Mouse (Mus musculus): ENCODE measurements at regions not wholly inside any gene's neighbourhood (a gene's known extent, or its start where the extent isn't known, plus 50 kb on each side); places are given as distances from the start of the nearest gene placed in this dataset.
A peak's percentile ranks its signal among the peaks of the same experiment; 100 is the strongest.

- no peak for ATAC-seq (ENCODE audit: low FRiP score, low read depth)
- no peak for DNase-seq (ENCODE audit: low spot score)
- no peak overlapping the region for H3K4me2 ChIP-seq (replicated peaks; ENCODE audit: low read depth, low read length, severe bottlenecking)
- no peak for TF ChIP-seq POLR2A (IDR thresholded peaks at IDR 0.05; ENCODE audit: borderline replicate concordance, extremely low read depth, insufficient read depth, insufficient read length)
- H3K27me3 ChIP-seq (ENCODE audit: control insufficient read depth, insufficient read depth, low read length), result no peaks in the 10 kb centered on the region
- WGBS, result 74% methylated on average over 4 of the region's 4 CpGs
- H3K27ac ChIP-seq (replicated peaks; ENCODE audit: low read depth, low read length), result no peak overlapping the region
- no peaks in the 10 kb centered on the region for H3K9me3 ChIP-seq (ENCODE audit: control insufficient read depth, low read length)
- H3K36me3 ChIP-seq (ENCODE audit: control insufficient read depth, insufficient read depth, low read length), result no peaks in the 10 kb centered on the region
- H3K4me1 ChIP-seq (ENCODE audit: control insufficient read depth, insufficient read depth, low read length), result no peaks in the 10 kb centered on the region
- H3K4me3 ChIP-seq (replicated peaks; ENCODE audit: low read length), result no peak overlapping the region
- H3K9ac ChIP-seq (ENCODE audit: low read depth, low read length, severe bottlenecking), result no peak overlapping the region
Observed at GRCm38 (mm10) chr2:148141936-148142335, 95.2 kb upstream of the Foxa2 start.

- Histone ChIP-seq H3K4me1 (ENCODE audit: control insufficient read depth, insufficient read depth, low read length) (no peaks in the 10 kb centered on the region), H3K4me2 (replicated peaks; ENCODE audit: low read depth, low read length, severe bottlenecking) (no peak overlapping the region), H3K4me3 (replicated peaks; ENCODE audit: low read length) (no peak overlapping the region), H3K36me3 (ENCODE audit: control insufficient read depth, insufficient read depth, low read length) (no peaks in the 10 kb centered on the region), H3K27me3 (ENCODE audit: control insufficient read depth, insufficient read depth, low read length) (no peaks in the 10 kb centered on the region), H3K9ac (ENCODE audit: low read depth, low read length, severe bottlenecking) (no peak overlapping the region), H3K9me3 (ENCODE audit: control insufficient read depth, low read length) (no peaks in the 10 kb centered on the region), H3K27ac (replicated peaks; ENCODE audit: low read depth, low read length) (no peak overlapping the region)
- ATAC-seq (ENCODE audit: low FRiP score, low read depth), result no peak
- DNase-seq (ENCODE audit: low spot score), result no peak
- TF ChIP-seq POLR2A (IDR thresholded peaks at IDR 0.05; ENCODE audit: borderline replicate concordance, extremely low read depth, insufficient read depth, insufficient read length), result no peak
- 47% methylated on average over 1 of the region's 1 CpGs for WGBS
Observed at GRCm38 (mm10) chr2:148144816-148145215, 98.0 kb upstream of the Foxa2 start.

GRCm38 (mm10) chr2:148148272-148148671 lies 101.5 kb upstream of the Foxa2 start:
- TF ChIP-seq POLR2A (IDR thresholded peaks at IDR 0.05; ENCODE audit: borderline replicate concordance, extremely low read depth, insufficient read depth, insufficient read length), result no peak
- Histone ChIP-seq H3K36me3 (ENCODE audit: control insufficient read depth, insufficient read depth, low read length) (no peaks in the 10 kb centered on the region), H3K4me2 (replicated peaks; ENCODE audit: low read depth, low read length, severe bottlenecking) (no peak overlapping the region), H3K9ac (ENCODE audit: low read depth, low read length, severe bottlenecking) (no peak overlapping the region), H3K4me1 (ENCODE audit: control insufficient read depth, insufficient read depth, low read length) (no peaks in the 10 kb centered on the region), H3K27ac (replicated peaks; ENCODE audit: low read depth, low read length) (no peak overlapping the region), H3K4me3 (replicated peaks; ENCODE audit: low read length) (no peak overlapping the region), H3K9me3 (ENCODE audit: control insufficient read depth, low read length) (no peaks in the 10 kb centered on the region), H3K27me3 (ENCODE audit: control insufficient read depth, insufficient read depth, low read length) (no peaks in the 10 kb centered on the region)
- DNase-seq (ENCODE audit: low spot score), result no peak
- no peak for ATAC-seq (ENCODE audit: low FRiP score, low read depth)

DNA sequence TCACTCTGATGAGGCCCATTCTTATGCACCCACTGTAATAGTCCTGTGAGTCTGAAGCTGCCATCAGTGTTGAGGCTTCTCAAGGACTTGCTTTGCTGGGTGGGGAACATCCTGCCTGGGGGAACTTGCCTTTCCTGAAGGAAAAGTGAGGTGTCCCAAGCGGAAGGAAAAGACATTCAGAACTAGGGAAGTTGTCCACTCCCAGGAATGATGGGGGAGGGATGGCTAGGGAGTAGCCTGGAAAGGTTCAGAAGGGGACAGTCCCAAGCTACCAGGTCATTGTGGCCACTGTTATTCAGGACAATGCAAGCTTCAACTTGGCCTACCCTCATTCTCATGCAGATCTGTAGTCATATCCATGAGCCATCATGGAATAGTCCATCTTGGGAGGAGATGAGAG lies 102.7 kb upstream of the Foxa2 start:
- DNase-seq (ENCODE audit: low spot score) (no peak), ATAC-seq (ENCODE audit: low FRiP score, low read depth) (no peak)
- Histone ChIP-seq H3K27me3 (ENCODE audit: control insufficient read depth, insufficient read depth, low read length) (no peaks in the 10 kb centered on the region), H3K27ac (replicated peaks; ENCODE audit: low read depth, low read length) (no peak overlapping the region), H3K4me2 (replicated peaks; ENCODE audit: low read depth, low read length, severe bottlenecking) (no peak overlapping the region), H3K4me3 (replicated peaks; ENCODE audit: low read length) (no peak overlapping the region), H3K9ac (ENCODE audit: low read depth, low read length, severe bottlenecking) (no peak overlapping the region), H3K9me3 (ENCODE audit: control insufficient read depth, low read length) (no peaks in the 10 kb centered on the region), H3K4me1 (ENCODE audit: control insufficient read depth, insufficient read depth, low read length) (no peaks in the 10 kb centered on the region), H3K36me3 (ENCODE audit: control insufficient read depth, insufficient read depth, low read length) (no peaks in the 10 kb centered on the region)
- WGBS, result 88% methylated on average over 1 of the region's 1 CpGs
- no peak for TF ChIP-seq POLR2A (IDR thresholded peaks at IDR 0.05; ENCODE audit: borderline replicate concordance, extremely low read depth, insufficient read depth, insufficient read length)

GRCm38 (mm10) chr2:148153513-148154271 lies 106.9 kb upstream of the Foxa2 start:
- WGBS, result 60% methylated on average over 6 of the region's 6 CpGs
- Histone ChIP-seq H3K4me1 (ENCODE audit: control insufficient read depth, insufficient read depth, low read length) (no peaks in the 10 kb centered on the region), H3K36me3 (ENCODE audit: control insufficient read depth, insufficient read depth, low read length) (no peaks in the 10 kb centered on the region), H3K4me2 (replicated peaks; ENCODE audit: low read depth, low read length, severe bottlenecking) (no peak overlapping the region), H3K9ac (ENCODE audit: low read depth, low read length, severe bottlenecking) (no peak overlapping the region), H3K27me3 (ENCODE audit: control insufficient read depth, insufficient read depth, low read length) (no peaks in the 10 kb centered on the region), H3K27ac (replicated peaks; ENCODE audit: low read depth, low read length) (no peak overlapping the region), H3K9me3 (ENCODE audit: control insufficient read depth, low read length) (no peaks in the 10 kb centered on the region), H3K4me3 (replicated peaks; ENCODE audit: low read length) (no peak overlapping the region)
- TF ChIP-seq POLR2A (IDR thresholded peaks at IDR 0.05; ENCODE audit: borderline replicate concordance, extremely low read depth, insufficient read depth, insufficient read length), result no peak
- ATAC-seq (ENCODE audit: low FRiP score, low read depth) (no peak), DNase-seq (ENCODE audit: low spot score) (peak; percentile 53)

Data from limb, embryonic 14.5 days (tissue).